Mouse (Mus musculus) layer of hippocampus, adult 11-12 months (tissue): ENCODE results near the gene Ryr3.

Source experiments
- DNase-seq: peaks from one replicate; pipeline ENCODE4 v3.0.0; 2022; ENCODE audit warnings: low spot score

The Ryr3 gene

DNA sequence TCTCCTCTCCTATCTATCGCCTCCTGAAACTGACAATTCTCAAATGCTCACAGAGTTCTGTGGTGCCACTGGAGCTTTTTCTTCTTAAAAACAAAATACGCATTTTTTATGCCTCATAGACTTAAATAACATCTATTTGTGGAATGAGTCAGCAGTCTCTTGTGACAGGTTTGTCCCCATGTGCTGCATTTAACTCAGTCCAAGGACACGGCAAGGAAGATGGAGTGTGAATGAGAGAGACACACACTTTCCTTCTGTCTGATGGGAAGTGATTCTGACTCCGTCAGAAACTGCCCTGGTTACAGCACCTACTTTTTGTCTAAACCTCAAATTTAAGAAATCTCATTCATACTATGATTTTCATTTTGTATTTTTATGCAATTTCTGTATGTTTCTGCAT lies 306.3 kb downstream of the Ryr3 start:
- no peak for DNase-seq

DNA sequence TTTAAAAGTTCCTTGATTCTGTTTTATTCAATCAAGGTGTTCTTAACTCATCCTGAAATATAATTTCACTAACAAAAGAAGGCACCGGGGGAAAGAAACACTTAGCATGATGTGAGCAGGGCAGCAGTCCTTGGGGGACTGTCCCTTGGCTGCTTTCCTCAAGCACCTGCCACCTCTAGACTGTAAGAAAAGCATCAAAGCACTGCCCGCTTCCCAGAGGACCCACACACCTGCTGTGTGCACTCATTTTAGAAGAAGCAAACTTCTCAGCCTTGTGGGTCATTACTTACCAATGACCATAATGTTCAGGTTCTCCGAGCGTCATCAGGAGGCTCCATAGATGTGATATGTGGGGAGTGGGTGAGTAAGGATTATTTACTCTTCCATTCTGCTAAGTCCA lies 307.8 kb downstream of the Ryr3 start:
- no peak for DNase-seq

DNA sequence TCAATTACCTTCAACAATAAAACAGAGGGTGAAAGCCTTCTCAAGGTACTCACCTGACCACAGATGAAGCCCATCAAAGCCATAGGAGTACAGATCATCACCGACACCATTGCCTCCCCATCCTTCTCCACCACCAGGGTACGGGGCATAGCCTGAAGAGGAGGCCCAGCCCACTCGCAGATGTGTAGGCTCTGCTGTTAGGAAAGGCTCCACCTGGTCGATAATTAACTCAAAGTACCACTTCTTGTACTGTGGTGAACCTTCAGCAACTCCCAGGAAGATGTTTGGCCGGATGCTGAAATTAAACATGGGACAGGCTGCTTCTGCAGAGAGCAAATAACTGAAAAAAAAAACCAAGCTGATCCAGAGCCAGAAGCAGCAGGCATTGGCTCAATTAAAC lies 316.1 kb downstream of the Ryr3 start:
- DNase-seq: no peak

DNA sequence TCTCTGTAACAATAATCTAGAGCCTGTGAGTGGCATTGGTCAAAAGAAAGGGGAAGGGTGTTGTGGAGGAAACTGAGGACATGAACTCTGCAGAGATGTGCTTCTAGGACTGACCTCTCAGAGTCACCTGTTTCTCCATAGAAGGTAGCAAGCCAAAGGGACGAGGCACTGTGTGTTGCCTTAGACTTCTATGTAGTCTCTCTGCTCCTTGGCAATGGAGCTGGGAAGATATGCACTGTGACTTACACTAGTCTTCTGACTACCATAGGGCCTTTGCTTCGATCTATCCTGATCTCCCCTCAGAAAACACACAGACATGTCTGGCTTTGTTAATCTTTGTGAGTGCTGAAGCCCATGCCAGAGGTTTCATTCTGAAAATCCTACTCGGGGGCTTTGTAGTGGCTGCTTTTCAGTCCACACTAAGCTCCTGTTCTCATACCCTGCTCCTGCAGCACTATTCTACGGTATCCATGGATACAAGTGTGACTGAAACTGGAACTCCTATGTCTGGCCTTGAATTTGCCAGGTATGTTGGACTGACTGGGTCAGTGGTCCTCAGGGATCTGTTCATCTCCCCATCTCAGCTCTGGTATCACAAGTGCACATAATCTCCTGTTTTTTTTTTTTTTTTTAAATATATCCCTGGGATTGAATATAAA lies 332.3 kb downstream of the Ryr3 start:
- no peak for DNase-seq

DNA sequence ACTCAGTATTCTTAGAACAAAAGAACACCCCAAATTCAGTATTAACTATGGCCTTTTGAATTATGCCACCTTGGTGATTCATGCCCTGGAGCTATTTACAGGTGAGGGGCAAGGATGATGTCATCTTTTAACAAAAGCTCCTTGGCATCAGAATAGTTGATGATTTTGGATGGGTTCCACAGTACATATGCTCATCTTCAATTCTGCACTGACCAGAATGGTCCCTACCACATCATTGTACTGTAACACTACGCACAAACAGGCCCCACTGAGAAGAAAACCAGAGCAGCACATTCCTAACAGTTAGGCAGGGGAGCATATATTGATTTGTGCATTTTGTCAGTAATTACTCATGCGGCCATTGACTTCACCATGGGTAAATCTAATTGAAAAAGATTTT lies 335.1 kb downstream of the Ryr3 start:
- no peak for DNase-seq

DNA sequence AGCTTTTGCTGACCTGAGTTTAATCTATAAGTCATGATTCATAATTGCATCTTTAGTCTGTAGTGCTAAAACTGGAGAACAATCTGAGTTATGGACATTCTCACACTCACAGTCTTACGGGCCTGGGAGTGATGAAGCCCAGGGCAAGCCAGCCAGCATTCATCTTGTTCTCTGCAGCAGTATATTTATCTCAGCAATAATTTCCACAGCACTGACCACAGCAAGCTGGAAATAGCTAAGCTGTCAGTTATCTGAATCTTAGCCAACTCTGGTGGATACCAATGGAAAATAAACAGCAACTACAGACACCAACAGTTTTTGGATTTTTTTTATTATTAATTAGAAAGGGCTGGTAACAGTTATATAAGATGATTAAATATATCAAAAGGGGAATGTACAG lies 335.5 kb downstream of the Ryr3 start:
- no peak for DNase-seq

DNA sequence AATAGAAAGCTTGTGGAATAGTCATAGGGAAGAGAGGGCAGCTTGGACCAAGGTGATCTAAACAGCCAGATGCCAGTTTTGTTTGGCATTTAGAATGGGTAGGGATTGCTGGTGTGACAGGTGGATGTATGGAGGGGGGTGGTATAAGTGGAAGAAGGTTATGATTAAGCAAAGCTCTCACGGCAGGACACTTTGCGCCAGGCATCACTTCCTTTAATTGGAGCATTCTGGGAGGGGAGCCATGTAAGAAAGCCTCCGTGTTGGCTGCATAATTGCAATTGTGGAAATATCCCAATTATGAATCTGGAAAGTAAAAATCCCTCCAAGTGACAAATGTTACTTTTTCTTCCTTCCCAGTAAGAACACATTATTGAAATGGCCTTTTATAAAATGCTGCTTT lies 339.5 kb downstream of the Ryr3 start:
- DNase-seq: peak; percentile 12

DNA sequence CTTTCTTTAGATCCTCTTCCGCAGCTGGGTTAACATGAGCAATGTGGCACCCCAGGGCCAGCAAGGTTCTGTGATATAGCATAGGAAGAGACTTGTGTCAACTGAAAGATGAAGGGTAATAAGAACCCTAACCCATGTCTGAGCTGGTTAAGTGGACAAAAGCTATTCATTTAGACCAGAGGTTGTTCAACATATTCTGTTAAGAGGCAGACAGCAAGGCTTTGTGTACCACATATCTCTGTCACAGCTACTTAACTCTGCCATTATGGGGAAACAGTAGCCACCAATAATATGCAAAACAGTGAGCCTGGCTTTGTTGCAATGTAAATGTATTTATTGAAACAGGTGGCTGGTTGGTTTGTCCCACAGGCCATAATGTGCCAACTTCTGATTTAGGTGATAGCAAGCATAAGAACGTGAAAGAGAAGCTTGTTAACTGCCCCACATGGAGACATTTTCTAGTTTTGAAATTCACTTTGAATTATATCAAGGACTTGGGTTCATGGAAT lies 350.8 kb downstream of the Ryr3 start:
- DNase-seq: no peak

DNA sequence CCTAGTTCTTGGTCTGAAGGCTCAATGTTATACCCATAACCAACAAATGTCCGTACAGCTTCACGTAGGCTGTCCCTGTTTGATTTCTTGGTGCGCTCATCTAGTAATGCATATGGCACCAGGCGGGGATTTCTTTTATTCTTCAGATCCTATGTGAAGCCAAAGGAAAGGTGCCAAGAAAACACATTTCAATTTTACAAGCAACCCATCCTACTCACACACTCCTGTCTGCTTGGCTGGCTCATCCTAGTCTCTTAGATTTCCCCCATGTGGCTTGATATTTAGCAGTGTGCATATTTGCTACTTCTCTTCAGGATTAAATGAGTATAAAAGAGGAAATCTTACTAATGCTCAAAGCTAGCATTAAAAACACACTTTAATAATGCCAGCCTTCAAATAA lies 355.1 kb downstream of the Ryr3 start:
- DNase-seq: peak; percentile 19

DNA sequence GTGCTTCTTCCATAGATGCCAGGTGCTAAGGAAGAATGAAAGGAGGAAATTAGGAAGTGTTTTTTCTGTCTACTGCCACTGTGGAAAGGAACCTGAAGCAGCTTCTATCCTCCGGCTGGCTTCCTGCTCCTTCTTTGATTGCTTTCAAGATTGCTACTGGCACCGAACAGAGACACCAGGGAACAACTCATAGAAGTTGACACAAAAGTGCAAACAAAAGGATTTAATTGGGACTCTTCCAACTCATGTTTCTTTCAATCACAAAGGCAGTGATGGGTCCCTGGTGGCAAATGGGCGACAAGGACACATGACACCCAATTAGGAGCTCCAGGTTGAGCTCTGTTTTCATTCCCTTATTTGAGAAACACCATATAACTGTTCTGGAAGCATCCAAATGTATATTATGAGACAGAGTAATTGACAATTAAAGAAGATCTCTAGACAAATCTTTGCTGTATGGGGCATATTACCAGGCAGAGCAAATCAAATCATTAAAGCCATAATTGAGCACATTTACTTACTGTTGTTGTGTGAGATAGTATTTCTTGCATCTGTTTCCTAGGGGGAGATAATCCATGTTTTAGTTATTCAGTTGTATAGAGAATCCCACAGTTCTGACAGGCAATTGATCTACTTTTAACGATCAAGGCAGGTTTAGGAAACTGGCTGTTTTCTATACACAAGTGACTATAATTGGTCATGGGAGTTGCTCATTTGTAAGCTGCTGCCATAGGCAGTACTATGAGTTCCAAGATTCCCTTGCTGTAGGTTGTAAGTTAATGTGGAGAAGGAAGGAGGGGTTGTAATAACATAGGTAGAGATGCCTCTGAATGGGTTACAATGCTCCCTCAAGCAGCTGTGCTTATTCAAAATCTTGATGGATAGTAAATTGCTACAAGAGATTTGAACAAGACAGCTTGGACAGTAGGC lies 371.0 kb downstream of the Ryr3 start:
- DNase-seq: no peak

DNA sequence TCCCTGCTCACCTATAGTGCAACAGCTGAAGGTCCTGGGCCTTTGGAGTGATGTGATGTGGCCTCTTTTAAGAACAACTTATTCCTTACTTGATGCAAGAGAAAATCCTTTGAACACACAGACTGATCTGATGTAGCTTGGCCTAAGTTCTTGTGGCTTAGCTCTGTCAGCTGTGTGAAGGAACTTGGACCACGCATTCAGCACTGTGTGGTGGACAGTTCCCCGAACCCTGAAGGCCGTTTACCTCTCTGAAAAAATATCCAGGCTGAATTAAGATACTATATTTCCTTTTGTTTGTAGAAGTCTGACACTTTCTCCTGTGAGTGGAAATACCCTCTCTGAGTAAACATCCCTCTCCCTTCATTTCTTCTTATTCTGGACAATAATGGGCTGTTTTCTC lies 374.0 kb downstream of the Ryr3 start:
- DNase-seq: no peak

DNA sequence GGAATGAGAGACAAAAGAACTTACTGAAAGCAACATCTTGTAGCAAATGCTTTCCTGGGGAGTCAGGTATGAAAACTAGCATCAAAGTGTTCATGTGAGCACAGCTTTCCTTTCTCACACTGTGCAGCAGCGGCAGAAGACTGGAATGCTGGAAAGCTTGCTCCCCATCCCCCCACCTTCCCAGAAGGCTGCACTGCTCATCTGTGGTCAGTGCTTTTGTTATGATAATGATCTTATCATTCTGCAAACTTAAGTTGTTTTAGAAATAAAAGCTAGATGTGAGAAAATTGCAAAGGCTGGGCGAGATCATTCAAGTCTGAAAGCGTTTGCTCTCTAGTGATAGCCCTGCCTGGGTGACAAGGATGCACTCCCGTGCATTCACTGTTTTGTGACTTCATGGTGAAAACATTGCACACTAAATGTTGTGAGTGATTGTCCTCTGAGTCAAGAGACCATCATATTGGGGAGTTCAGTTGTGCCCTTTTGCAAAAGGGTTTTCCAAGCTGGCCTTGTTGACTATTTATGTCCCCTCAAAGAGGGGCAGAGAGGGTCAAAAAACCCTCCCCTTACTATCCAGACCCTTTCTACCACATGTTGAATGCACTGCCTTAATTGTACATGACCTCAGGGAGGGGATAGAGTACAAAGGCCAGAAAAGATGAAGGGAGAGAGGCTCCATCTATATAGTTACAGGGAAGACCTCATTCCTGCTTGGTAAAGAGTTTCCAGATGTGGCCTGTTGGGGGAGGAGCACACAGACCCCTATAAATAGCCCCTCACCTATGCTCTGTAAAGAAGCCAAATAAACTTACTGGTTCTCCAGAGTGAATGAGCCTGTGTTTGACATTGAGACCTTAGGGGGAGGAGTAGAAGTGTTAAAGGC lies 385.2 kb downstream of the Ryr3 start:
- no peak for DNase-seq

DNA sequence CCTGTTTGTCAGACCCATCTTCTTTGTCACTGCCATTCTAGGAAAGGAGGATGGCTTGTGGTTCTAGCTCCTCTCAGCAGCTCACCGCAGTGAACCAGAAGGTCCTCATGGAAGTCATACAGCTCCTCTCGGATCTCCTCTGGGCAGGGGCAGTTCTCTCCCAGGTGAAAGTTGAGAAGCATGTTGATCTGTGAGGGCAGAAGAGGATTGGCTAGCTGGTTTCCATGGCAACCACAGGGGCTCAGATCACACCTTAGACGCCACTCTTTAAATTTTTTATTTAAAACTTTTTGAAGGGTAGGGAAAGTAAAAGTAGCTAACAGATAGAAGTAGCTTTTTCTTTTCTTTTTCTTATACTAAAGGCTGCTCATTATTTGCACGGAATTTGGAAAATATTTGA lies 390.3 kb downstream of the Ryr3 start:
- DNase-seq: no peak

DNA sequence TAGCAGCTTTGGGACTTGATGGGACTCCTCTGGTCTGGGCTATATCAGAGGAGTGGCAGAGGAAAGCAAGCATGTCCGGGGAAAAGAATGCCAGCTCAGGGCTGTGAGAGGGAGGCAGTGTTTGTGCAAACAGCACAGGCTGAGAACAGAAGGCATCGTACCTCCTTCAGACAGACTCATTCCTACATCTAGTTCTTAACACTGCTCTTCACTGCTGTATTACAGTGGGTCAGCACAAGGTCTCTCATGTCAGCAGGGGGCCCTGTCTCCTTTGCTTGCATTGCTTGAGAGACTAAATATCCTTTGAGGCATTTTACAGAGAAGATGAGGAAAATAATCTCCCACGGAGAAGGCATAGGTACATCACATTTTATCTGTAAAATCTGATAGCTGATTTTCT lies 394.2 kb downstream of the Ryr3 start:
- DNase-seq: no peak

DNA sequence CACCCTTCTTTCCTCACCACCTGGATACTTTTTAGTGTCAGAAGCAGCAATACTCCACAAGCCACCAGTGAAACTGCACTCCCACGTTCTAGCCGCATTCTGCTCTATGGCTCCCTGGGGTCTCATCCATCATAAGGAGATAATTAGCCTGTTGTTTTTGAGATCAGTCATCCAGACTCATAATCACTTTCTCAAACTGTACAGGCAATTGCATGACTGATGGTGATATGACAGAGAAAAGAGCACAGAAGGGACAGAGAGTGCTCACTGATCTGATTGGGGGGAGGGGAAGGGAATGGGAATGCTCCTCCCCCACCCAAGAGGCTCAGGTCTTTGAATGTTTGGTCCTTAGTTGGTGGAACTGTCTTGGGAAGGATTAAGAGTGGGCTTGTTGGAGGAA lies 397.8 kb downstream of the Ryr3 start:
- no peak for DNase-seq

DNA sequence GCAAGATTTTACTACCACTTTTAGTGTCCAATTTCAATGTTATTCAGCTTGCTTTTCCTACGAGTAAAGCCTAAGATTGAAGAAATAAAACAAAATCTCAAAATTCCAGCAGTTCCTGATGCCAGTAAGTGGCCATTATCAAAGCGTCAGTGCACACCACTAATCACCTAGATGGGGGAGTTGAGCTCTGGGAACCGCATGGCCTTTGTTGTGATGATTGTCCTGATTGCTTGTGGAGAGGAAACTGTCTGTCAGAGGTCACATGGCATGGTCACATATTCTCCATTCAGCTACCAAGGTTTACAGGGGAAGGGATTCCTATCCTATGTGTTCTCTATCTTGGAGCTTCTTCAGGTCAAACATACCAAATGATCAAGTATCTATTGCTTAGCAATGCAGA lies 399.9 kb downstream of the Ryr3 start:
- no peak for DNase-seq

DNA sequence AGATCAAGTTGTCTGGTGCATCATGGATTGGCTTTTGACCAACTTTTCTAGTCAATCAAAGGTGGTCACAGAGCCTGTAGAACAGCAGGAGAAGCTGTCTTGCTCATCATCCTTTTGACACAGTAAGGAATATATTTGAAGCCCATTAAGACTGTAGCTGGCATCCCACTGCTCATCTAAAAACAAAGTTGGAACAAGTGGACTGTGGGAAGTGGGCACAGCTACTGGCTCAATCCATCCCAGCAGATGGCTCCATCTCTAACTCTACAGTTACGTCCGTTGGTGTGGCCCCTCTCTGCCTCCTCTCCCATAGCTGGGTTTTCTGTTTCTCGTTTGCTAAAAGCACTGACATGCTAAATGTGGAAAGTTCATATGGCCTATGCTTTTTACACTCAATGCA lies 400.9 kb downstream of the Ryr3 start:
- no peak for DNase-seq

DNA sequence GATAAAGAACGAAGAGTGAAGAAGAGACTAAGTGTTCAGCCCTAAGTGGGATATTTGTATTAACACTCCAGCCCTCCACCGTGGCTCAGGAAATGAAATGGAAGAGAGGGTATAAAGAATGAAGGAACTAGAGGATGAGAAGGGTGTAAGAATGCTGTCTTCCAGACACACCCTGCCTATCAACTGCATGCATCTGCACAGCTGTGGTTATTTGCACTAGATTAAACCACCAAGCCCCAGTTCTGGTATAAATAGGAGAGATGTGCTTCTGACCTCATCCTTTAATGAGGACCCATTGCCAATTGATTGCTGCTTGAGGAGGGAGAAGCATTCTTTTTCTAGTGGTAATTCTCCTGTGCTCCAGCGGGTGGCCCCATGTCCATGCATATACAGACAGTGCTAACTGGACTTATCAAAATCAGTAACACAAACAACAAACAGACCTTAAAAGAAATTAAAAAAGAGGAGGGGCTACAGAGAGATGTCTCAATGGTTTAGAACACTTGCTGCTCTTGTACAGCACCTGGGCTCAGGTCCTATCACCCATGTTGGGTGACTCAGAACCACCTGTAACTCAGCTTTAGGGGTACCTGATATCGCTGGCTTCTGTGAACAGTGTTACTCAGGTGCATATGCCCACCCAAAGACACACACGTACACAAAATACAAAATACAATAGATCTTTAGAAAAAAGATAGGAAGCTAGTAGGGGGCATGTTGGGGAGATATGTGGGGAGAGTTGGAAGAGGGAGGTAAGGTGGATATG lies 404.1 kb downstream of the Ryr3 start:
- DNase-seq: no peak

DNA sequence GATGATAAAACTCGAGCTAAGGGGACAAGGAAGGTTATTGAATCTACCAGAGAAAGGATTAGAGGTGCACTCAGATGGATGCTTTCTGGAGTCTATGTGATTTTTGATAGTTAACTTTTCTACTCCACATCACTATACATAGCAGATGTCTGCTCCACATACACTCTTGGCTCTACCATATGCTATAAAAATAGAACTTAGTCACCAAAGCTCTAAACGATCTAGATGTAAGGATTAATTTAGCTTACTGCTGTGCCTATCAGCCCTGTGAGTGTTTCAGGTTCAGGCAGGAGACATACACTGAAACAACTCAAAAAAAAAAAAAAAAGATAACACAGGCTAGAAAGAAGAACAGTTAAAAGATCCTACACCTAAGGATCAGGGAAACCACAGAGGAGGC lies 410.9 kb downstream of the Ryr3 start:
- DNase-seq: no peak

DNA sequence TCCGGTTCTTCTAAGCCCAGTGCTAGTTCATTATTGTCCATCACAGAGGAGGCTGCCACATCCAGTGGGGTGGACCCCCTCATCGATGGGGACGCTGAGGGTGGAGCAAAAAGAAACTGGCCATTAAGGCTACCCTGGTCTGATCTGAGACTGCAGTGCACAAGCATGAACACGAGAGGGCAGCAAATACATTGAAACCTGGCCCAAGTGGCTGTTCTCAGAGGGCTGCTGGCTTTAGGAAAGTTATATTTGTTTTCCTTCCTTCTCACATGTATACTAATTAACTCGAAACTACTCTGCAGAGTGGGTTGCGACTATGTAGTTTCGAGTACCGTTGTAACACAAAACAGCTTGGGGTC lies 416.9 kb downstream of the Ryr3 start:
- peak; percentile 67 for DNase-seq

DNA sequence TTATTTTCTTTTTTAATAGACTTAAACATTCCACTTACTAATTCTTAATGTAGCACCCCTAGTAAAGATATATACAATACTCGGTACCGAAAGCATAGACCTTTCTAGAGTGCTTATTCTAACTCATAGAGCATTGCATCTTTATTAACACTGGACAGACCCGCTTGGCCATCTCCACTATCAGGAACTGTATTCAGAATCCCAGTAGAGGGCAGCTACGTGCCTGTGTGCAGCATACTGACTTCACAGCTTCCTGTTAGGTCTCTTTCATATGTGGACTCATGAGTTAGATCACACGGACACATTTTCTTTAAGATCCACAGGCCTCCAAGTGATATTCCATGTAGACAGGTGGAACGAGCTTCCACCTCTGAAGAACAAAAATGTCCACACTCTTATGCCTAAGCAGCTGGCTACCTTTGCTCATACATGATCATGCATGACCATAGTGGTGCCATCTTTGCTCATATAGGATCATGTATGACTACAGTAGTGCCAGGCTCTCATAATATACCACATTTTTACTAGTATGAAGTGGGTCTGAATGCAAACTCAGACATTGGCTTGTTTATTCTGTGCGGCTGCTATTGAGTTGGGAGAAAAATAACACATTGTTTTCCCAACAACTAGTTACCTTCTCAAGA lies 417.4 kb downstream of the Ryr3 start:
- no peak for DNase-seq
